Mouse (Mus musculus) adipose tissue, adult 10 weeks (tissue): ENCODE measurements around the gene Dctn2. TPM values are rescaled to one million over a fixed set of nuclear protein-coding genes. Genes with fewer than 3 reads are reported as not detected.

ENCODE experiments used
- polyA plus RNA-seq: library from polyadenylated mRNA; stranded (reverse); fragments of 350-450 nt; fragmentation: Illumina TruSeq; extraction: RNeasy Lipid Tissue Mini Kit (QIAGEN cat#74804); gene quantifications from one replicate; pipeline ENCODE4 v1.2.3, GENCODE M21; 2014; ENCODE audit warnings: low read depth, low replicate concordance

The Dctn2 gene
- polyA plus RNA-seq = 189 TPM

GRCm38 (mm10) chr10:127266112-127267091, at the start of gene Dctn2:
Gene Dctn2, plus strand, starts transcription at chr10:127266368.

GRCm38 (mm10) chr10:127262548-127263398, 3.4 kb upstream of the Dctn2 start, which contains the start of gene Kif5a:
Gene Kif5a, minus strand, starts transcription at chr10:127263348.

GRCm38 (mm10) chr10:127288800-127289572, 22.8 kb downstream of the Dctn2 start, which contains the start of gene Mbd6:
Gene Mbd6, minus strand, starts transcription at chr10:127289018.

GRCm38 (mm10) chr10:127311476-127312355, 45.5 kb downstream of the Dctn2 start, which contains the start of gene Mars:
Gene Mars, minus strand, starts transcription at chr10:127311786.

GRCm38 (mm10) chr10:127321621-127322020, 55.5 kb downstream of the Dctn2 start, which contains the start of gene Arhgap9:
Gene Arhgap9, plus strand, starts transcription at chr10:127321964.

Other genes with a start within 250 kb of the Dctn2 start
- 25.2 TPM for gene Tsfm, start 235.5 kb upstream of the Dctn2 start, polyA plus RNA-seq
- 26.8 TPM for gene Mettl1, start 225.0 kb upstream of the Dctn2 start, polyA plus RNA-seq
- 0.53 TPM for gene Eef1akmt3, start 224.9 kb upstream of the Dctn2 start, polyA plus RNA-seq
- gene Cyp27b1, start 218.1 kb upstream of the Dctn2 start, polyA plus RNA-seq = 0.27 TPM
- gene March9, start 206.2 kb upstream of the Dctn2 start, polyA plus RNA-seq = 6.8 TPM
- 186 TPM for gene Cdk4, start 202.8 kb upstream of the Dctn2 start, polyA plus RNA-seq
- 87.3 TPM for gene Tspan31, start 196.1 kb upstream of the Dctn2 start, polyA plus RNA-seq
- gene Agap2, start 191.1 kb upstream of the Dctn2 start, polyA plus RNA-seq = 3.9 TPM
- gene Os9, start 145.2 kb upstream of the Dctn2 start, polyA plus RNA-seq = 160 TPM
- 73.3 TPM for gene B4galnt1, start 101.1 kb upstream of the Dctn2 start, polyA plus RNA-seq
- gene Slc26a10, start 85.7 kb upstream of the Dctn2 start, polyA plus RNA-seq = 1.5 TPM
- gene Arhgef25, start 76.3 kb upstream of the Dctn2 start, polyA plus RNA-seq = 29.2 TPM
- gene Dtx3, start 70.6 kb upstream of the Dctn2 start, polyA plus RNA-seq = 73.3 TPM
- gene Pip4k2c, start 54.8 kb upstream of the Dctn2 start, polyA plus RNA-seq = 87.8 TPM
- gene Kif5a, start 3.0 kb upstream of the Dctn2 start, polyA plus RNA-seq = 2.7 TPM
- 36.5 TPM for gene Mbd6, start 22.6 kb downstream of the Dctn2 start, polyA plus RNA-seq
- gene Mars, start 45.4 kb downstream of the Dctn2 start, polyA plus RNA-seq = 41.3 TPM
- gene Arhgap9, start 55.6 kb downstream of the Dctn2 start, polyA plus RNA-seq = 9.8 TPM
- gene Gli1, start 75.6 kb downstream of the Dctn2 start, polyA plus RNA-seq = 9.5 TPM
- gene Inhbe, start 88.0 kb downstream of the Dctn2 start, polyA plus RNA-seq = not detected
- gene Inhbc, start 104.1 kb downstream of the Dctn2 start, polyA plus RNA-seq = not detected
- 70.1 TPM for gene R3hdm2, start 114.0 kb downstream of the Dctn2 start, polyA plus RNA-seq
- gene Stac3, start 235.3 kb downstream of the Dctn2 start, polyA plus RNA-seq = 2.2 TPM
- gene Ndufa4l2, start 248.6 kb downstream of the Dctn2 start, polyA plus RNA-seq = 10.1 TPM